Mouse (Mus musculus): ENCODE measurements around the gene Sstr3.

Gene Sstr3

DNA sequence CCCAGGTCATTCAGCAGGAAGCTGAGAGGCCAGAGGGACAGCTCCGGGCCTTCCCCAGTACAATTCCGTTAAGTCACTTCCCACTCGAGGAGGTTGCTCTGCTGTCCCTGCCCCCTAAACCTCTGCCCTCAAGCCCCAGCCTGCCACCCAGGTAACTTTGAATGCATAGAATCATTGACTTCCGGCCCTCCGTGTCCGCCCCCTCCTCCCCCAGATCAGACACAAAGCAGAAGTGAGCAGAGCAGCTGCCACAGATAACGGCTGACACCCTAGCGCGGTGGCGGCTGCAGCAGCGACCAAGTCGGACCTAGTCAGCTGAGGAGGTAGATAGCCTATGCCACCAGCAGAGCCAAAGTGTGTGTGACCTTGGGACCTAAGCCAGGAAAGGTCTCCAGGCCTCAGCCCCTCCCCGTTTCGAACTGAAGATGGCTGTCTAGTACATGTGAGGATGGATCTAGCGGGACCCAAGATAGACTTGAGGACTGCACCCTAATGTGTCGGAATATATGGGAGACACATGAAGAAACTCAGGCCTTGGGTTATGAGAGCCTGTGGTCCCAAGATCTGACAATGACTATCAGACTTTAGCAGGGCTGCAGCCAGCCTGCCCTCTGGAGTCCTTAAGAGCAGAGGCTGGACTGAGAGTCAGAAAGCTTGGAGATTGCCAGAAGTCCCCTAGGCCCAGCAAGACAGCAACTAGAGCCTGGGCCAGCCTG lies 27.2 kb upstream of the Sstr3 start:
- peaks cover 29% of the 10 kb centered on the region for H3K36me3 ChIP-seq (ENCODE audit: control insufficient read depth, insufficient read depth, low read length, poor library complexity, severe bottlenecking)
- no peaks in the 10 kb centered on the region for H3K27me3 ChIP-seq (ENCODE audit: control insufficient read depth, insufficient read depth, low read length, poor library complexity, severe bottlenecking)
- peak; percentile 91 for DNase-seq (ENCODE audit: low read depth, low spot score)

DNA sequence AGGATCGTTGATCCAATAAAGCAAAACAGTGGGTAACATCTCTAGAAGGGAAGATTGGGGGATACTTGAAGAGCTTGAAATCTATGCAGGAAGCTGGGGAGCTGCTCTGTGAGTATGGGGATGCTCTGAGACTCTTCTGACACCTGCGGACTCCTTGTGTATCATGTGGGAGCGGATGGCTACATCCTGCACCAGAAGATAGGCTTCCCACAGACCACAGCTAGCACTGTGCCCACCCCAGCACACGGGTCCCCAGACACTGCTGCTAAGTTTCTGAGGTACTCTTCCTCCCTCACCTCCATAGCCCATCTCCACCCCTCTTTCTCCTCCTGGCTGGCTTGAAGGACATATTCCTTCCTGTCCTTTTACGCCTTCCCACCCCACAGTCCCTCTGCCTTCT lies 25.7 kb upstream of the Sstr3 start:
- Histone ChIP-seq H3K36me3 (ENCODE audit: control insufficient read depth, insufficient read depth, low read length, poor library complexity, severe bottlenecking) (peaks cover 32% of the 10 kb centered on the region), H3K27me3 (ENCODE audit: control insufficient read depth, insufficient read depth, low read length, poor library complexity, severe bottlenecking) (no peaks in the 10 kb centered on the region)
- no peak for DNase-seq (ENCODE audit: low read depth, low spot score)

DNA sequence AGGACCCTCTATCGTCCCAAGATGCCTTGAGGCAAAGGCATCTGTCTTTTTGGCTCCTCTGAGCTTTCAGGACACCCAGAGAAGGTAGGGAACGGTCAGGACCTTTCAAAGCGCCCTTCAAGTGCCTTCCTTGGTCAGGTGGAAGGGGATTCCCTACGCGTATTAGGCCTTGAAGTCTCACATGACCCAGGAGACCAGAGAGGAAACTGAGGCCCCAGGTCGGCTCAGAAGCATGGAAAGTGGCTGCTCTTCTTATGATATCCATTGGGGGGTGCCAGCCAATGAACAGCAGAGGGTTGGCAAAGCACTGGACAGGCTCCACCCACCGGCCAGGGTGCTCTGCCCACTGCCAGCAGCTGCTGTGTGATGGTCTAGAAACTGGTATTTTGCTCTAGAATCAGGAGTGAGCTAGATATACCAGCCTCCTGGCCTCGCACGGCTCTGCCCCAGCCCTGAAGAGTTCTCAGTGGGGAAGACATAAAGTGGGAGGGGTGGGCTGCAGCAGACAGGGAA lies 23.2 kb upstream of the Sstr3 start:
- DNase-seq (ENCODE audit: low read depth, low spot score): no peak
- no peaks in the 10 kb centered on the region for H3K27me3 ChIP-seq (ENCODE audit: control insufficient read depth, insufficient read depth, low read length, poor library complexity, severe bottlenecking)
- H3K36me3 ChIP-seq (ENCODE audit: control insufficient read depth, insufficient read depth, low read length, poor library complexity, severe bottlenecking): peaks cover 35% of the 10 kb centered on the region

DNA sequence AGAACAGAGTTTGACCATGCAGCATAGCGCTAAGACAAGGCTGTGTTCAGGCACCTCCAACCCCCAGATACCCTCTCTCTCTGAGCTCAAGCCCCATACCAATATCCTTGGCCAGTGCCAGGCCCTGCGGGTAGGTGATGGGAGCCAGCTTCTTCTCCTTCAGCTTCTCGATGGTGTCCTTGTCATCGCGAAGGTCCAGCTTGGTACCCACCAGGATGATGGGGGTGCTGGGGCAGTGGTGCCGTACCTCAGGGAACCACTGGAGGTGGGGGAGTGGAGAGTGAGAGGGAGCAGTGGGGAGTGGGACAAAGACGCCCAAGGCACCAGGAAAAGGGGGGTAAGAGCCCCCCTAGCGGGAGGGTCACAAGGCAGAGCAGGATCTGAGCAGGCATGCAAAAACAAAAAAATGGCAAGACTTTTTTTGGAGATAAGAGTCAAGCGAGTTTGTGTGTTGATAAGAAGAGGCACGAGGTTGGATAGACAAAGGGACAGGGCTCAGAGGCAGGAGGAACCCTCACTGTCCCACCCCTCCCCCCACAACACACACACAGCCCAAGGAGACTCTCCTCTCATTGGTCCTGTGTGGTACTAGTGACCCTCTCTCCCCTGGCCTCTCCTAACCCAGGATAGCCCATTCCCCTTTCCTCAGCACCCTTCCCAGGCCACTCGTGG lies 20.4 kb upstream of the Sstr3 start:
- no peak for DNase-seq (ENCODE audit: low read depth, low spot score)
- no peaks in the 10 kb centered on the region for H3K27me3 ChIP-seq (ENCODE audit: control insufficient read depth, insufficient read depth, low read length, poor library complexity, severe bottlenecking)
- peaks cover 26% of the 10 kb centered on the region for H3K36me3 ChIP-seq (ENCODE audit: control insufficient read depth, insufficient read depth, low read length, poor library complexity, severe bottlenecking)

DNA sequence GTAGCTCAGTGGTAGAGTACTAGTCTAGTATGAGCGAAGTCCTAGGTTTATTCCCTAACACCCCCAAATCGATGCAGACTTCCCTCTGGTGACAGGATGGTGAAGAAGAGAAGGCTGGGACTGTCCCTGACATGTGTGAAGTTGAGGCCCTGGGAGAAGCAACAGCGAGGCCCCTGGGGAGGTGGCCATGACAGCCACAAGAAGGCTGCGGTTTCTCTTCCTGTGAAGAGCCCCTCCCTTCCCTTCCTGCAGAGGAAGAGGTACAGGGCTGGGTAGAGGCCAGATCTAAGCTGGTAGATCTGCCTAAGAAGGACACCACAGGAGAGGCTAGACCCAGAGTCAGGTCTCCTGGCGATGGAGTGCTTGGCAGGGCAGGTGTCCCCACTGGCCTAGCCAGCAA lies 19.5 kb upstream of the Sstr3 start:
- peak; percentile 83 for DNase-seq (ENCODE audit: low read depth, low spot score)
- no peaks in the 10 kb centered on the region for H3K27me3 ChIP-seq (ENCODE audit: control insufficient read depth, insufficient read depth, low read length, poor library complexity, severe bottlenecking)

DNA sequence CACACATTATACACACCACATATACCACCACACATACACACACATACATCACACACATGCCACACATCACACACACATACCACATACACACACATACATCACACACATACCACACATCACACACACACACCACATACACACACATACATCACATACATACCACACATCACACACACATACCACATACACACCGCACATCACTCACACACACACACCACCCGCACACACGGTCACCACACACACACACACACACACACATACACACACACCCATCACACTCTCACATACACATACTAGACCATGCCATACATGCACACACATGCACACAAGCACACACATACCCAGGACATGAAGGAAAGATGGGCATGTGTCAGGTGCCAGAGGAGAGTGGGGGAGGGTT lies 18.9 kb upstream of the Sstr3 start:
- Histone ChIP-seq H3K27me3 (ENCODE audit: control insufficient read depth, insufficient read depth, low read length, poor library complexity, severe bottlenecking) (no peaks in the 10 kb centered on the region), H3K36me3 (ENCODE audit: control insufficient read depth, insufficient read depth, low read length, poor library complexity, severe bottlenecking) (peaks cover 14% of the 10 kb centered on the region)
- DNase-seq (ENCODE audit: low read depth, low spot score): no peak

More for the DNA sequence above, 19.5 kb upstream of the Sstr3 start:
- peaks cover 20% of the 10 kb centered on the region for H3K36me3 ChIP-seq (ENCODE audit: control insufficient read depth, insufficient read depth, low read length, poor library complexity, severe bottlenecking)

DNA sequence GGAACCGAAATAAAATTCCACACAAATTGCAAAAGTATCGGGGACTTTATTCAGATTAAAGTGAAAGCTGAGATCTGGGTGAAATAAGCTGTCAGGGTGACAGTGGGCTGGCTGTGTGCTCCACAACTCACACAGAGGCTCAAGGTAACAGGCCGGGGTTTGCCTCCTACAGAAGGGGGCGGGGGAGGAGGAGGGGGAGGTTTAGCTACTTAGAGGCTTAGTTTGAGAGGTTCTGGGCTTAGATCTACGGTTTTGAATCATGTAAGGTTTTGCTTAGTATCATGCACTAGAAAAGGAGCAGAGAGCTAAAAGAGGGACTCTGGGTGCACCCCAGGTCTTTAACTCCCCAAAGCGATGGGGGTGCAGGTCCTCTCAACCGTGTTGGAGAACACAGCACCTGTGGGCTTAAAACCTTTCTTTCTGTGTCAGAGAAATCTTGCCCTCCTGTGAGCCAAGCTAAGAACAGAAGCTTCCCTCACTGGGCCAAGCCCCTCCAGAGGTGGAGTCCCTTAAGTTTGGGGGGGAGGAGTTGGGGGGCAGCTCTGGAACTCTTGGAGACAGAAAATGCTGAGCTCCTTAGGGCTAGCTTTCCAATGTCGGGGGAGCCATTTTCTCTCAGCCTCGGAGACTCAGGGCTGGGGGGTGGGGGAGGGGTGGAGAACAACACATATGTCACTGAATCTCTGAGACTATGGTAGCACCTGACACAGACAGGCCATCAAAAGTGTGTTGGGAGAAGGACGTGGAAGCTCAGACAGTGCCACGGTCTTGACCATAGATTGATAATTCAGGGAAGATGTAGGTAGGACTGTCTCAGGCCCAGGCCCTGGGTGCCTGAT lies 14.9 kb upstream of the Sstr3 start:
- no peak for DNase-seq (ENCODE audit: low read depth, low spot score)
- Histone ChIP-seq H3K36me3 (ENCODE audit: control insufficient read depth, insufficient read depth, low read length, poor library complexity, severe bottlenecking) (0 out of 2 replicates have a peak, but pooled peaks cover 1% of the 10 kb centered on the region), H3K27me3 (ENCODE audit: control insufficient read depth, insufficient read depth, low read length, poor library complexity, severe bottlenecking) (no peaks in the 10 kb centered on the region)

DNA sequence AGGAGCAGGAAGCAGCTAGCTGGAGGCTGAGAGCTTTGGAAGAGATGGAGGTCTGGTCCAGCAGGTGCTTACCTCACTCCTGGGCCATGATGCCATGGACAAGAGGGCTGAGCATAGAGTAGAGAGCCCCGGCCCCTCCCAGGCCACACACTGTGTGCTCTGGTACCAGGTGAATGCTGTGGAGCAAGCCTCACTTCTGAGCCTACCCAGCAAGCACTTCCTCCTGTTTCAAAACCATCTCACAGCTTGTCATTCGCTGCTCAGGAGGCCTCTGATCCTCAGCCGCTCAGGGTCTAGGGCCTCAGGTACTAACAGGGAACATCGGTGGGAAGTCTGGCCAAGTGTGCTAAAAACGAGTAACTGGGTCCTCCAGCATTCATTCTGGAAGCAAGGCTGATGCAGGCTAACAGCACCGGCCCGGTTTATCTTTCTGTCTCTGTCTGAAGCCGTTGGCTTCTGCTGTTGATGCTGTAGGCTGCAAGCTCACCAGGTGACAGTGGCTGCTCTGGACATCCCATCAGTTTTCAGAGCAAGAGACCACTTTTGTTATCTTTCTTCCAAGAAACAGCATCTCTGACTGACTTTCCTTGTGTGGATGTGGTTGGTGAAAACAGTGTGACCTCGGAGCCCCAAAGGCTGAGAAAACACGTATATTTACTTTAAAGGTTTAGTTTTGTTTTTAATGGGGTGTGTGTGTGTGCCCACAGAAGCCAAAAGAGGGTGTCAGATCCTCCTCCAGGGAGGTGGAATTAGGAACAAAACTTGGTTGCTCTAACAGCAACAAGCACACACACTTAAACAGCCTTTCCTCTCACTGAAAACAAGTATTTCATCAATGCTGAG lies 13.4 kb upstream of the Sstr3 start:
- Histone ChIP-seq H3K36me3 (ENCODE audit: control insufficient read depth, insufficient read depth, low read length, poor library complexity, severe bottlenecking) (0 out of 2 replicates have a peak, but pooled peaks cover 1% of the 10 kb centered on the region), H3K27me3 (ENCODE audit: control insufficient read depth, insufficient read depth, low read length, poor library complexity, severe bottlenecking) (no peaks in the 10 kb centered on the region)
- DNase-seq (ENCODE audit: low read depth, low spot score): no peak

DNA sequence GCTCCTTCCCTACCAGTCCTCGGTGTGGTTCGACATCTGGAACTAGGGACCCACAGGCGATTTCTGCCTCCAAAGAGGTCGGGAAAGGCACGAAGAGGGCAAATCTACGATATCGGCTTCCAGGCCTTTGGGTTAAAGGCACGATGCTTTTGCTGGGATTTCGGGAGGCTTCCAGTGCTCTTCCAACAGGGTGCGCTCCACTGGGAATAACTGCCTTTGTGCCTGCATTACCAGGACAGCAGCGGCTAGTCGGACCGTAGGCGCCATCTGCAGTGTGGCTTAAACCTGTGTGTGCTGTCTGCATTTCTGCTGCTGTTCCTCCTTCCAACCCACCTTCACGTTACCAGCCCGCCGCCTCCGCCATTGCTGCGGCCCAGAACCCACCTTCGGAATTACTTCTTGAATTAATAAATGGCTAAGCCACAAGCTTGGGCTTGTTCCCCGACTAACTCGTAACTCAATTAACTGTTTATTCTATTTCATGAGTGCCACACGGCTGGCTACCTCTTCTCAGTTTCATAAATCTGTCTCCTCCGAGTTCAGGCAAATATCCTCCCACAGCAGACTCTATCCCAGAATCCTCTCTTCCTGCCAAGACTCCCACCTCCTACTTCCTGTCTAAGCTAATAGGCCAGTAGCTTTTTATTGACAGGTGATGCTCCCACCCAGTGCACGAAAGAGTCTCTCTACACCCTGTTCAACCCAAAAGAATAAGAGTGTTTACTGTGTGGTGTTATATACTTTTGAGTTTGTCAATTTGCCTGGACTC lies 10.2 kb upstream of the Sstr3 start:
- no peaks in the 10 kb centered on the region for H3K36me3 ChIP-seq (ENCODE audit: control insufficient read depth, insufficient read depth, low read length, poor library complexity, severe bottlenecking)
- no peaks in the 10 kb centered on the region for H3K27me3 ChIP-seq (ENCODE audit: control insufficient read depth, insufficient read depth, low read length, poor library complexity, severe bottlenecking)
- DNase-seq (ENCODE audit: low read depth, low spot score): no peak

DNA sequence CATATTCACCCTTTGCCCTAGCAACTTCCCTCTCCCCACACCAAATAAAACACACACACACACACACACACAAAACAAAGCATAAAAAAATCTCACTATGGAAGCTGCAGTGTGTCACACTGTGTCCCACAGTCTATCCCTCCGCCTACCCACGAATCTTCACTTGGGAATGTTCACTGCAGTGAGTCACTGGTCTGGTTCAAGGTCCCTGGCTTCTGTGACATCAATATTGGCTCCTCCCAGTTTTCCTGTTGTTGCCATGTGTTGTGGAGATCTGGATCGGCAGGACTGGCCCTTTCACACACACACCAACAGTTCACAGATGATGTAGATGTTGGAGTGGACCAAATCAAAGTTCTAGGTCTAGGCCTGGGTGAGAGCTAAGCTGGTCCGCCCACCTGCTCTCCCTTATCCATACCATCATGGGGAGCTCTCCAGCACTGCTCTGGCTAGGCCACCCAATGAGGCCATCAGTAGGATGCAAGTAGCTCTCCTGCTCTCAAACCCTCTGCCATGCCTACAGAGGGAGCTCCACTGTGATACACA lies 4.8 kb upstream of the Sstr3 start:
- Histone ChIP-seq H3K27me3 (ENCODE audit: control insufficient read depth, insufficient read depth, low read length, poor library complexity, severe bottlenecking) (no peaks in the 10 kb centered on the region), H3K36me3 (ENCODE audit: control insufficient read depth, insufficient read depth, low read length, poor library complexity, severe bottlenecking) (no peaks in the 10 kb centered on the region)
- DNase-seq (ENCODE audit: low read depth, low spot score): no peak

DNA sequence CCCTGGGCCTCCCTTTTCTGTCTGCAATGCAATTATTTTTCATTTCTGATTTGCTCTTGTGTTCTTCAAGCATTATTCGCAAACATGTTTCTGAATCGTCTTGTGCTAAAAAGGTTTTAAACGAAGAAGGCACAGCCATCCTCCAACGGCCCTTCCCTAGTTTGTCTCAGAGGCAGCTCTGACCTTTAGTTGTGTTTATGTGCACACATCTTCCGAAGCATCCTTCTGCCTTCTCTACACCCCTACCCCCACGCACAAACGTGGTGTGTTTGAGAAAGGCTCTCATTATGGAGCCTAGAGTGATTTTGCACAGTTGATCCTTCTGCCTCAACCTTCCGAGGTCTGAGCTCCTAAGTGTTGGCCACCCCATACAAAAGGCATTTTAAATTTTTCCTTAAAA lies 4.2 kb upstream of the Sstr3 start:
- Histone ChIP-seq H3K36me3 (ENCODE audit: control insufficient read depth, insufficient read depth, low read length, poor library complexity, severe bottlenecking) (no peaks in the 10 kb centered on the region), H3K27me3 (ENCODE audit: control insufficient read depth, insufficient read depth, low read length, poor library complexity, severe bottlenecking) (no peaks in the 10 kb centered on the region)
- no peak for DNase-seq (ENCODE audit: low read depth, low spot score)

DNA sequence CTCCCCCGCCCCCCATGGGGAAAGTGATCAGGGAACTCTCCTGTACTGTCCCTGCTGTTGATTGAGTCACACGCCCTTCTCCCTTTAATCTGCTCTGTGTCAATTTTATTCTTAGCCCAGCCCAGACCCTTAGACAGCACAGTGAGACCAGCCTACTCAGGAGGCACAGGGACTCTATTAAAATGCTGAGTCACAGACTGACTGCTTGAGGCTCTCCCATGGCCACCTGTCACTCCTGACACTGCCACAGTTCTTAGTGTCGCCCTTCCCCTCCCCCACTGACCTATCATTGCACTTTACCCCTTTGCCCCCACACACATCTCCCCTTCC lies 3.8 kb upstream of the Sstr3 start:
- no peaks in the 10 kb centered on the region for H3K27me3 ChIP-seq (ENCODE audit: control insufficient read depth, insufficient read depth, low read length, poor library complexity, severe bottlenecking)
- no peak for DNase-seq (ENCODE audit: low read depth, low spot score)
- H3K36me3 ChIP-seq (ENCODE audit: control insufficient read depth, insufficient read depth, low read length, poor library complexity, severe bottlenecking): no peaks in the 10 kb centered on the region

DNA sequence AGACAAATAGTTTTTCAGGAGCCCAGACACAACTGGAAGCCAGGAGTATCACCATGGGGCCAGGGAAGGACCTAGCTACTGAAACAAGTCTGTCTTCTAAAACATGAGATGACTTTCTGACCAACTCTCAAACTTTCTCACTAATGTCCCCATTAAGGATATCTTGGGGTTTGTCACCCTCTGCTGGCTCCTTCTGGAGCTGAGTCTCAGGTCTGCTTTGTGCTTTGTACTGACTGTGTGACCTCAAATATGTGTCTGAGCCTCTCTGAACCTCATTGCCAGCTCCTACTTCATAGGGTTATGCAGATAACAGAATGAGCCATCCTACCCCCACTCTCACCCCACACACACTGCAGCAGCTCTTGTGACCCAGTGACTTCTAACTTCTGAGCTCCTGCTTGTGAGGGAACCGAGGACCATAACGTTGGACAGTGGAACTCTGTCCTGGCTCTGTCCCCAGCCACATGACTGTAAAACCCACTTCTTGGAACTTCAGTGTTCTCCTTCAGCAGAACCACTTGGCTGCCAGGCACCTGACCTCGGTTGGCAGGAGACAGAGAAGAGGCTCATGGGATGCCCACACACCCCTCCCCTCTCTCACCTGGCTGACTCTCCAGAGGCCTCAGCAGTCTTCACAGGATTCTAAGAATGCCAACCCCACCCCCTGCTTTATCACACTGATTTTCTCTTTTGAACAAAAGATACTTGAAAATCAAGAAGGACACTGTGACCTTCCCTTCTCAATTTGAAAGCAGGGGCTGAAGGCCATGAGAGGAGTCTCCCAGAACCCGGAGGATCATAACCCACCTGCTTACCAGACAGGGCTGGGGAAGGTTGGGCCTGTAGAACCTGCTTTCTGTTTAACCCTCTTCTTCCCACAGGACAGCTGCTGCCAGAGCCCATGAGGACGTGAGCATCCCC lies 3.2 kb upstream of the Sstr3 start:
- peak; percentile 73 for DNase-seq (ENCODE audit: low read depth, low spot score)
- H3K36me3 ChIP-seq (ENCODE audit: control insufficient read depth, insufficient read depth, low read length, poor library complexity, severe bottlenecking): no peaks in the 10 kb centered on the region
- H3K27me3 ChIP-seq (ENCODE audit: control insufficient read depth, insufficient read depth, low read length, poor library complexity, severe bottlenecking): no peaks in the 10 kb centered on the region
